Mouse (Mus musculus) spleen, adult 2 months (tissue): ENCODE data around the gene Gramd4.

Source experiments
- CTCF ChIP-seq: fragments of 200-500 bp; IDR thresholded peaks from 2 replicates; pipeline ENCODE4 v1.5.1; 2011; ENCODE audit warnings: mild to moderate bottlenecking, inconsistent platforms; ENCODE audit not compliant: insufficient read depth, insufficient read length, insufficient replicate concordance; ENCODE audit errors: extremely low read depth
- POLR2A ChIP-seq: fragments of 200-500 bp; IDR thresholded peaks from 2 replicates; pipeline ENCODE4 v1.6.1; 2011; ENCODE audit warnings: low read depth, low read length, inconsistent platforms

DNA sequence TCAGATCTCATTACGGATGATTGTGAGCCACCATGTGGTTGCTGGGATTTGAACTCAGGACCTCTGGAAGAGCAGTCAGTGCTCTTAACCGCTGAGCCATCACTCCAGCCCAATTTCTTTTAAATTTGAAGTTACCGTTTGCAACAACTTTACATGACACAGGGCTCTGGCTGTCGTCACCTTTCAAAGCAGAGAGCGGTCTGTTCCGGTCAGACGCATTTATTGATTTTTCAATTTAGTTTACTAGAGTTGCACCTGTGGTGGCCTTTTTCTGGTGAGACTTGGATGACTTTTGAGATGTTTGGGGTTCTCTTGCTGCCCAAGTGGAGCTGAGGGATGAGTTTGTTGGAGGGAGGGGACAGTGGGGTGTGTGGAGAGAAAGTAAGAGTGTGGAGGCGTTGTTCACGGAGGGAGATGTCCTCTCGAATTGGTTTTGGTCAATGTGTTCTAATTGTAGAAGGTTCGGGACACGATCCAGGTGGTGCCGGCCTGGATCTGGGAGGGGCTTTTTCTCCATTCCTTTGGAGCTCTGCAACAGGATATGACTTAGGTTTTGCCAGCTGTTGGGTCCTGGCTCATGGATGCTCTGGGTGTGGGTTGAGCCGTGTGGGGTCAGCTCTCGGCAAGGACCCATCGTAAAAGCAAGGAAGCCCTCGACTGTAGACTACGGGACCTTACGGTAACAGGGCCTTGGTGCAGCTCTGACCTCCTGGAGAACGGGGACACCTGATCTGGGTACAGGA, 18.0 kb downstream of the Gramd4 start:
- TF ChIP-seq CTCF (no peak), POLR2A (no peak)
